Mouse (Mus musculus) lung, postnatal 0 days (tissue): ENCODE results near the gene Lrrc51. TPM values are rescaled to one million over a fixed set of nuclear protein-coding genes. Genes with fewer than 3 reads are reported as not detected.

Experiments
- ATAC-seq: fragments of 200-750 bp; cut with Nextera tagmentation; 2 replicates; pipeline ENCODE4 v1.8.0; 2017; ENCODE audit warnings: moderate library complexity
- DNase-seq: peaks from one replicate; pipeline ENCODE4 v3.0.0-alpha.2; 2016; ENCODE audit warnings: low spot score
- H3K27ac ChIP-seq: fragments of 300-500 bp; sonication (generic); 2 replicates; pipeline ENCODE4 v1.5.1; 2014; ENCODE audit warnings: antibody characterized with exemption, mild to moderate bottlenecking, low read length, mixed read lengths
- H3K27me3 ChIP-seq: fragments of 300-500 bp; sonication (generic); replicated peaks from 2 replicates; pipeline ENCODE4 v1.6.1; 2014; ENCODE audit warnings: low read length, mixed read lengths; ENCODE audit not compliant: insufficient read depth
- H3K36me3 ChIP-seq: fragments of 300-500 bp; sonication (generic); 2 replicates; pipeline ENCODE4 v1.6.1; 2014; ENCODE audit warnings: low read length, mixed read lengths; ENCODE audit not compliant: insufficient read depth
- H3K4me1 ChIP-seq: fragments of 300-500 bp; sonication (generic); 2 replicates; pipeline ENCODE4 v1.6.1; 2014; ENCODE audit warnings: antibody characterized with exemption, low read depth, low read length, mixed read lengths; ENCODE audit not compliant: insufficient read depth
- H3K4me2 ChIP-seq: fragments of 300-500 bp; sonication (generic); replicated peaks from 2 replicates; pipeline ENCODE4 v1.6.1; 2014; ENCODE audit warnings: low read depth, mild to moderate bottlenecking, low read length, moderate library complexity, mixed read lengths
- H3K4me3 ChIP-seq: fragments of 300-500 bp; sonication (generic); 2 replicates; pipeline ENCODE4 v1.5.1; 2014; ENCODE audit warnings: low read depth, low read length
- H3K9ac ChIP-seq: fragments of 300-500 bp; sonication (generic); replicated peaks from 2 replicates; pipeline ENCODE4 v1.6.1; 2014; ENCODE audit warnings: low read depth, mild to moderate bottlenecking
- H3K9me3 ChIP-seq: fragments of 300-500 bp; sonication (generic); 2 replicates; pipeline ENCODE4 v1.6.1; 2016; ENCODE audit warnings: low read length, mixed read lengths
- CTCF ChIP-seq: IDR thresholded peaks from 2 replicates; pipeline ENCODE4 v1.5.1; 2016; ENCODE audit warnings: antibody characterized with exemption, mild to moderate bottlenecking
- EP300 ChIP-seq: IDR thresholded peaks from 2 replicates; pipeline ENCODE4 v1.6.1; 2016; ENCODE audit warnings: antibody characterized with exemption, mild to moderate bottlenecking, control low read depth
- WGBS: fragments of 180-500 bp; shearing (Covaris S2); extraction: QIAGEN DNeasy Blood & Tissue Kit; methylation state at CpG from one replicate; pipeline ENCODE4 v1.1.7; 2014; 5-methylcytosine and 5-hydroxymethylcytosine counted together
- polyA plus RNA-seq: library from polyadenylated mRNA; unstranded; fragments of >200 nt; fragmentation: Nextera tagmentation; extraction: Ambion mirVana; gene quantifications from 2 replicates; pipeline ENCODE4 v1.2.1, GENCODE M21; 2015

Gene Lrrc51
- polyA plus RNA-seq, 1 experiment from 2014 or later, result 41.5 TPM

DNA sequence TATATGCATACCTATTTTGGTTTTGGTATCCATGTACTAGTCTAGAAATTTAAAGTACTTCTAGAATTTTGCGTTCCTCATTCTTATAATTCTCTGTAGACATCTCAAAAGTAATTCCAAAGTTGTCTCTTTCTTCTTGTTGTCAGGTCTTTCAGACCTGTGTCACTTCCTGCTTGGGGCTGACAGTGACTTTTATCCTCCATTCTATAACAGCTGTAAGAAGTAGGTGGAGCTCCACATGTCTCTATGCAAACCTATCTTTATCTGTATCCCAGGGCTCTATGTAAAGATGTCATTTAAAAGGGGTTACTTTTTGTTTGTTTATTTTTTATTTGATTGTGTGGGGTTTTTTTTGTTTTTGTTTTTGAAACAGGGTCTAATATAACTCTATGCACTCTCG, 29.9 kb upstream of the Lrrc51 start:
- TF ChIP-seq CTCF (no peak), EP300 (no peak)
- ATAC-seq, result no peak
- no peak for DNase-seq
- Histone ChIP-seq H3K27ac (no peak overlapping the region), H3K9ac (no peak overlapping the region), H3K4me3 (no peak overlapping the region), H3K27me3 (no peaks in the 10 kb centered on the region), H3K4me1 (peaks cover 2% of the 10 kb centered on the region; the same call in 1 of the 2 replicates), H3K36me3 (no peaks in the 10 kb centered on the region), H3K9me3 (no peaks in the 10 kb centered on the region), H3K4me2 (no peak overlapping the region)
- WGBS, result 91% methylated on average over 2 of the region's 2 CpGs

DNA sequence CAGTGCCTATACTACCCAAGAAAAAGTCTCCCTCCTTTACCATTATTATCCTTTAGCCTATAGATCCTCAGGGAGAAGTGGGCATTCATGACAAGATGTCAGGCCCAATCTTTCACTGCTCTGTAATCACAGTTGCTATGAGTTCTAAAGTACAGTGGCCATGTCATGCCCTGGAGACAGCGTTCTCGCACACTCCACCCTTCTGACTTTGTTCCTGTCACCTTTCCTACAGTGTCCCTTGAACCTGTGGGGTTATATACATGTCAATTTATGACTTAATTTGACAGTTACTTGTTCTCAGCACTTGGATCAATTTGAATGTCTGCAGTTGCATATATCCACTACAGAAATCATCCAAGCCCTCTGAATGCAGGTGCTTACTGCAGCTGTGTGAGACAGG, 29.1 kb upstream of the Lrrc51 start:
- no peak for DNase-seq
- Histone ChIP-seq H3K27ac (no peak overlapping the region), H3K4me1 (peaks cover 2% of the 10 kb centered on the region; the same call in 1 of the 2 replicates), H3K36me3 (no peaks in the 10 kb centered on the region), H3K4me2 (no peak overlapping the region), H3K4me3 (no peak overlapping the region), H3K27me3 (no peaks in the 10 kb centered on the region), H3K9me3 (no peaks in the 10 kb centered on the region), H3K9ac (no peak overlapping the region)
- TF ChIP-seq EP300 (no peak), CTCF (no peak)
- no peak for ATAC-seq
- 94% methylated on average over 2 of the region's 2 CpGs for WGBS

DNA sequence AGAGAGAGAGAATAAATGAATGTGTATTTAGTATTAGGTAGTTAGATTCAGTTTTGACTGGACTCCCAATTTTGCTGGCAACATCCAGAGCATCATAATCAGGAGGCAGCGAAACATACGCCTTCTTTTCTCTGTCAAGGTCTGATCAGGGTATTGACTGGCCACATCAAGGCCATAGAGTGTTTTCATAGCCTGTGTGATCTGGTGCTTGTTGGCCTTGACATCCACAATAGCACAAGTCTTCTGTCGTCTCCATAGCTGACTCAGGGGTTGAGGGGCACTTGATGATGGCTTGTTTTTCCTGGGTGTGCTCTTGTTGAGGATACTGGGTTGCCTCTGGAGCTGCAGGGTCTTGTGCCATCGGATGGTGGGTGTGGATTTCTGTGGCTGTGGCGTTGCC, 23.2 kb upstream of the Lrrc51 start:
- H3K4me2 ChIP-seq, result no peak overlapping the region
- H3K27me3 ChIP-seq, result no peaks in the 10 kb centered on the region
- DNase-seq, result no peak
- no peak overlapping the region for H3K4me3 ChIP-seq
- no peaks in the 10 kb centered on the region for H3K4me1 ChIP-seq
- 86% methylated on average over 5 of the region's 5 CpGs for WGBS
- H3K9me3 ChIP-seq, result no peaks in the 10 kb centered on the region
- ATAC-seq, result no peak
- no peak for TF ChIP-seq CTCF
- no peak for TF ChIP-seq EP300
- no peak overlapping the region for H3K27ac ChIP-seq
- no peak overlapping the region for H3K9ac ChIP-seq
- H3K36me3 ChIP-seq, result no peaks in the 10 kb centered on the region

DNA sequence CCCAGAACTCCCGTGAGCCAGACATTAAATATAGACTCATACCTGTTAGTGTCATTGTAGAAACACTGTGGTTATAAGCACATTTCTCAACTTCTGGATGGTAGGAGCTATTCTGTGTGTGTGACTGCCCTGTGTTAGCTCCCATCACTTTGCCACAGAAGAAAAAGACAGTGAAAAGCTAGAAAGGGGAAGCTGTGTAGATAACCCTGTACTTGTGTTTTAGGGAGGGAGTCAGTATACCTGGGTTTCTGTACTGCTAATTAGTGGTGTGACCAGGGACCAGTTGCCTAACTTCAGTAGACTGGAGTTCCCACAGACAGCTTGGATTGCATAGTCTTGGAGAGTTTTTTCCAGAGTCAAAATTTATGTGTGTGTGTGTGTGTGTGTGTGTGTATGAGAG, 22.8 kb upstream of the Lrrc51 start:
- no peaks in the 10 kb centered on the region for H3K27me3 ChIP-seq
- no peak overlapping the region for H3K9ac ChIP-seq
- no peak for DNase-seq
- no peaks in the 10 kb centered on the region for H3K36me3 ChIP-seq
- H3K9me3 ChIP-seq, result no peaks in the 10 kb centered on the region
- 94% methylated on average over 1 of the region's 1 CpGs for WGBS
- no peak overlapping the region for H3K4me3 ChIP-seq
- no peak overlapping the region for H3K27ac ChIP-seq
- H3K4me2 ChIP-seq, result no peak overlapping the region
- TF ChIP-seq EP300 (no peak), CTCF (no peak)
- no peak for ATAC-seq
- H3K4me1 ChIP-seq, result no peaks in the 10 kb centered on the region

DNA sequence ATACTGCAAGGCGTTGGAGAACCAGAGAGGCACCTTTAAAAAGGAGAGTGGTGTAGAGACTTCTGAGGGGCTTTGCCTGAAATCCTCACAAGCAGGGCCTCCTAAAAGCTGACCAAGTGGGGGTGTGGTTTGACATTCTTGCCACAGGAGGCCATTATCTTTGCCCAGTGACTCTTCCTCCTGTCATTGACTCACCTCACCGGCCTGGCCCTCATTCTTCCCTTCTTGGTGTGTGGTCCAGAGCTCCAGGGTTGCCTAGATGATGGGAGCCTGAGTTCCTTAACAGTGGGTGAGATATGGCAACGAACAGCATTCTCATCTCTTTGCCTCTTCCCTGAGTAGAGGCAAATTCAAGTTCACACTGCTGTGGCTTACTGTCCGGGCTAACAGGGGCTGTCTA, 22.2 kb upstream of the Lrrc51 start:
- WGBS, result 56% methylated on average over 4 of the region's 4 CpGs

DNA sequence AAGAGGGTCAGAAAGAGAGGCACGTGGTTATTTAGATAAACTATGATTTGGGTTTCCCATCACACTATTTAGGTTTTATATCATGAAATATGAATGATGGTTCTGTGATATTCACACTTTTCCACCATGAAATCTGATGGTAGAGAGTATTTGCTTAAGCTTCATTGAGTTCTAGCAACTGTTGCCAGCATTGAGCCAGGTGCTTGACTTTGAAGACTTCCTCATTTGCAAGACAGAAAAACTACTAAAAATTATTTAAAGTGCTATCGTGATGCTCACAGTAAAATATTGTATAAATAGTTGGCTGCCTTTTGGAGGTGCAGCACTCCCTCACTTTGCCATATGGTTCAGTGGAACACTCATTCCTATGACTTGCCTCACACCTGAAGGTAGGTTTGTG, 21.6 kb upstream of the Lrrc51 start:
- Histone ChIP-seq H3K27me3 (no peaks in the 10 kb centered on the region), H3K9ac (no peak overlapping the region), H3K4me2 (no peak overlapping the region), H3K27ac (no peak overlapping the region), H3K36me3 (no peaks in the 10 kb centered on the region), H3K9me3 (no peaks in the 10 kb centered on the region), H3K4me3 (no peak overlapping the region), H3K4me1 (no peaks in the 10 kb centered on the region)
- no peak for ATAC-seq
- 58% methylated on average over 2 of the region's 2 CpGs for WGBS
- DNase-seq, result no peak
- TF ChIP-seq CTCF (no peak), EP300 (no peak)

More for the DNA sequence above, 22.2 kb upstream of the Lrrc51 start:
- H3K9ac ChIP-seq, result no peak overlapping the region
- no peak overlapping the region for H3K27ac ChIP-seq
- H3K27me3 ChIP-seq, result no peaks in the 10 kb centered on the region
- DNase-seq, result no peak
- no peaks in the 10 kb centered on the region for H3K36me3 ChIP-seq
- no peaks in the 10 kb centered on the region for H3K9me3 ChIP-seq
- H3K4me1 ChIP-seq, result no peaks in the 10 kb centered on the region
- H3K4me3 ChIP-seq, result no peak overlapping the region
- no peak overlapping the region for H3K4me2 ChIP-seq
- TF ChIP-seq EP300, result no peak
- no peak for TF ChIP-seq CTCF
- ATAC-seq, result no peak

DNA sequence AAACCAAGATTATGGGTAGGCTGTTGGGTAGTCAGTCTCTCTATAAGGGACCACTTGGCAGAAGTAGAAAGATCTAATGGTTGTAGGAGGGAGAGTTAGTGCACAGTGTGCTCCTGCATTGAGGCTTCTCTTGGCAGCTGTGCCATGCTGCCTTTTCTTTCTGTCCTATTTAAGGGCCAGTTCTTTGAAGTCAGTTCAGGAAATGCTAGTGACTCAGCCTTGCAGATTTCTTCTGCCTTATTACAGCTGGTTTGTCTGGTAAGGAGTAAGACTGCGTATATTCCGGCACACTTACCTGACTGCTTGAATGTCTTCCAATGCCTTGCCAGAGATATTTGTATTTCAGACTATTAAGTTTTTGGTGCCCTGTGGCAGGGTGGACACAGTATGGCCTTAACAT, 20.5 kb upstream of the Lrrc51 start:
- 91% methylated on average over 2 of the region's 2 CpGs for WGBS
- no peaks in the 10 kb centered on the region for H3K36me3 ChIP-seq
- ATAC-seq, result no peak
- H3K4me1 ChIP-seq, result no peaks in the 10 kb centered on the region
- DNase-seq, result no peak
- no peak overlapping the region for H3K4me3 ChIP-seq
- H3K27me3 ChIP-seq, result no peaks in the 10 kb centered on the region
- no peak for TF ChIP-seq CTCF
- no peak for TF ChIP-seq EP300
- H3K9ac ChIP-seq, result no peak overlapping the region
- no peaks in the 10 kb centered on the region for H3K9me3 ChIP-seq
- H3K27ac ChIP-seq, result no peak overlapping the region
- H3K4me2 ChIP-seq, result no peak overlapping the region
